Mouse (Mus musculus) lung, postnatal 0 days (tissue): ENCODE data around the gene Tldc1.

Source experiments
- CTCF ChIP-seq: IDR thresholded peaks from 2 replicates; pipeline ENCODE4 v1.5.1; 2016; ENCODE audit warnings: antibody characterized with exemption, mild to moderate bottlenecking
- EP300 ChIP-seq: IDR thresholded peaks from 2 replicates; pipeline ENCODE4 v1.6.1; 2016; ENCODE audit warnings: antibody characterized with exemption, mild to moderate bottlenecking, control low read depth

- TF ChIP-seq EP300 (no peak), CTCF (no peak)
Observed at GRCm38 (mm10) chr8:119805275-119805674, 27.1 kb upstream of the Tldc1 start.
